Mouse (Mus musculus) heart, embryonic 12.5 days (tissue): ENCODE measurements around the gene Fggy. TPM values are rescaled to one million over a fixed set of nuclear protein-coding genes. Genes with fewer than 3 reads are reported as not detected.

Experiments used
- ATAC-seq: fragments of 200-750 bp; cut with Nextera tagmentation; 2 replicates; pipeline ENCODE4 v1.8.0; 2017; ENCODE audit warnings: moderate TSS enrichment, moderate library complexity; ENCODE audit not compliant: insufficient number of reproducible peaks, low FRiP score
- H3K27ac ChIP-seq: fragments of 300-500 bp; sonication (generic); 2 replicates; pipeline ENCODE4 v1.5.1; 2016; ENCODE audit warnings: mild to moderate bottlenecking, moderate library complexity; ENCODE audit not compliant: poor library complexity, severe bottlenecking
- H3K27me3 ChIP-seq: fragments of 300-500 bp; sonication (generic); replicated peaks from 2 replicates; pipeline ENCODE4 v1.6.1; 2016; ENCODE audit warnings: mild to moderate bottlenecking, moderate library complexity
- H3K36me3 ChIP-seq: fragments of 300-500 bp; sonication (generic); 2 replicates; pipeline ENCODE4 v1.6.1; 2016; ENCODE audit warnings: mild to moderate bottlenecking, moderate library complexity
- H3K4me1 ChIP-seq: fragments of 300-500 bp; sonication (generic); replicated peaks from 2 replicates; pipeline ENCODE4 v1.6.1; 2016; ENCODE audit warnings: mild to moderate bottlenecking
- H3K4me2 ChIP-seq: fragments of 300-500 bp; sonication (generic); 2 replicates; pipeline ENCODE4 v1.6.1; 2016; ENCODE audit warnings: mild to moderate bottlenecking, moderate library complexity
- H3K4me3 ChIP-seq: fragments of 300-500 bp; sonication (generic); 2 replicates; pipeline ENCODE4 v1.5.1; 2016; ENCODE audit warnings: mild to moderate bottlenecking
- H3K9ac ChIP-seq: fragments of 300-500 bp; sonication (generic); 2 replicates; pipeline ENCODE4 v1.6.1; 2016; ENCODE audit warnings: mild to moderate bottlenecking, moderate library complexity
- H3K9me3 ChIP-seq: fragments of 300-500 bp; sonication (generic); replicated peaks from 2 replicates; pipeline ENCODE4 v1.6.1; 2016; ENCODE audit warnings: mild to moderate bottlenecking, moderate library complexity
- WGBS: fragments of 180-500 bp; shearing (Covaris S2); methylation state at CpG from one replicate; pipeline ENCODE4 v1.1.7; 2016; 5-methylcytosine and 5-hydroxymethylcytosine counted together
- polyA plus RNA-seq: library from polyadenylated mRNA; unstranded; fragments of >200 nt; fragmentation: Nextera tagmentation; extraction: Ambion mirVana; gene quantifications from 2 replicates; pipeline ENCODE4 v1.2.1, GENCODE M21; 2016

Fggy gene
- 4.7 and 5.8 TPM in 2 replicates for polyA plus RNA-seq

- no peaks in the 10 kb centered on the region for H3K36me3 ChIP-seq
- peak within 1 kb of the TSS; percentile 57 for H3K9ac ChIP-seq
- peaks cover 17% of the 10 kb centered on the region for H3K4me1 ChIP-seq
- H3K4me2 ChIP-seq: peak within 1 kb of the TSS; percentile 66
- no peaks in the 10 kb centered on the region for H3K27me3 ChIP-seq
- 29% methylated on average over 12 of the region's 12 CpGs for WGBS
- peak within 1 kb of the TSS; percentile 76 for H3K27ac ChIP-seq
- peak; percentile 100 for ATAC-seq
- H3K4me3 ChIP-seq: peak within 1 kb of the TSS; percentile 45
- H3K9me3 ChIP-seq: no peaks in the 10 kb centered on the region
These were observed at the start of gene Fggy for GRCm38 (mm10) chr4:95557333-95557956. Gene Fggy, plus strand, starts transcription at chr4:95557507.

- H3K9ac ChIP-seq: no peak overlapping the region
- 84% methylated on average over 4 of the region's 4 CpGs for WGBS
- no peaks in the 10 kb centered on the region for H3K27me3 ChIP-seq
- H3K4me2 ChIP-seq: no peak overlapping the region
- ATAC-seq: no peak
- no peak overlapping the region for H3K27ac ChIP-seq
- H3K36me3 ChIP-seq: no peaks in the 10 kb centered on the region
- no peak overlapping the region for H3K4me3 ChIP-seq
- no peaks in the 10 kb centered on the region for H3K9me3 ChIP-seq
- no peaks in the 10 kb centered on the region for H3K4me1 ChIP-seq
These were observed 49.4 kb upstream of the Fggy start for GRCm38 (mm10) chr4:95507946-95508311.

- H3K9ac ChIP-seq: no peak overlapping the region
- no peaks in the 10 kb centered on the region for H3K36me3 ChIP-seq
- no peaks in the 10 kb centered on the region for H3K9me3 ChIP-seq
- no peak for ATAC-seq
- H3K4me2 ChIP-seq: no peak overlapping the region
- no peak overlapping the region for H3K27ac ChIP-seq
- H3K4me3 ChIP-seq: no peak overlapping the region
- no peaks in the 10 kb centered on the region for H3K4me1 ChIP-seq
- H3K27me3 ChIP-seq: no peaks in the 10 kb centered on the region
- 31% methylated on average over 1 of the region's 1 CpGs for WGBS
These were observed 38.9 kb upstream of the Fggy start for GRCm38 (mm10) chr4:95518382-95518781.

- H3K27ac ChIP-seq: no peak overlapping the region
- no peak overlapping the region for H3K4me3 ChIP-seq
- no peak overlapping the region for H3K4me2 ChIP-seq
- H3K36me3 ChIP-seq: no peaks in the 10 kb centered on the region
- WGBS: 69% methylated on average over 4 of the region's 4 CpGs
- no peak overlapping the region for H3K9ac ChIP-seq
- H3K27me3 ChIP-seq: no peaks in the 10 kb centered on the region
- H3K9me3 ChIP-seq: no peaks in the 10 kb centered on the region
- ATAC-seq: no peak
- H3K4me1 ChIP-seq: no peaks in the 10 kb centered on the region
These were observed 37.2 kb upstream of the Fggy start for GRCm38 (mm10) chr4:95519975-95520642.

- no peak overlapping the region for H3K4me3 ChIP-seq
- WGBS: 79% methylated on average over 2 of the region's 2 CpGs
These were observed 36.7 kb upstream of the Fggy start for GRCm38 (mm10) chr4:95520643-95521032.

GRCm38 (mm10) chr4:95526588-95526987, 30.7 kb upstream of the Fggy start:
- Histone ChIP-seq H3K4me1 (no peaks in the 10 kb centered on the region), H3K36me3 (no peaks in the 10 kb centered on the region), H3K4me3 (no peak overlapping the region), H3K27ac (no peak overlapping the region), H3K4me2 (no peak overlapping the region), H3K9ac (no peak overlapping the region), H3K9me3 (no peaks in the 10 kb centered on the region), H3K27me3 (no peaks in the 10 kb centered on the region)
- no peak for ATAC-seq
- 85% methylated on average over 4 of the region's 4 CpGs for WGBS

More at GRCm38 (mm10) chr4:95520643-95521032, 36.7 kb upstream of the Fggy start:
- Histone ChIP-seq H3K27ac (no peak overlapping the region), H3K4me1 (no peaks in the 10 kb centered on the region), H3K9me3 (no peaks in the 10 kb centered on the region), H3K4me2 (no peak overlapping the region), H3K9ac (no peak overlapping the region), H3K27me3 (no peaks in the 10 kb centered on the region), H3K36me3 (no peaks in the 10 kb centered on the region)
- ATAC-seq: no peak

- H3K9ac ChIP-seq: no peak overlapping the region
- no peaks in the 10 kb centered on the region for H3K27me3 ChIP-seq
- no peak for ATAC-seq
- no peak overlapping the region for H3K4me3 ChIP-seq
- no peak overlapping the region for H3K4me2 ChIP-seq
- H3K27ac ChIP-seq: no peak overlapping the region
- no peaks in the 10 kb centered on the region for H3K36me3 ChIP-seq
- H3K9me3 ChIP-seq: no peaks in the 10 kb centered on the region
- H3K4me1 ChIP-seq: no peaks in the 10 kb centered on the region
- WGBS: 56% methylated on average over 2 of the region's 2 CpGs
These were observed 26.6 kb upstream of the Fggy start for GRCm38 (mm10) chr4:95530757-95531156.

GRCm38 (mm10) chr4:95533946-95534345, 23.4 kb upstream of the Fggy start:
- Histone ChIP-seq H3K9ac (no peak overlapping the region), H3K4me3 (no peak overlapping the region), H3K27ac (no peak overlapping the region), H3K9me3 (no peaks in the 10 kb centered on the region), H3K4me2 (no peak overlapping the region), H3K27me3 (no peaks in the 10 kb centered on the region), H3K4me1 (no peaks in the 10 kb centered on the region), H3K36me3 (no peaks in the 10 kb centered on the region)
- no peak for ATAC-seq
- 78% methylated on average over 3 of the region's 3 CpGs for WGBS

- no peak overlapping the region for H3K4me3 ChIP-seq
- no peaks in the 10 kb centered on the region for H3K4me1 ChIP-seq
- H3K27me3 ChIP-seq: no peaks in the 10 kb centered on the region
- H3K27ac ChIP-seq: no peak overlapping the region
- no peak overlapping the region for H3K4me2 ChIP-seq
- 44% methylated on average over 3 of the region's 3 CpGs for WGBS
- H3K9ac ChIP-seq: no peak overlapping the region
- no peaks in the 10 kb centered on the region for H3K9me3 ChIP-seq
- ATAC-seq: no peak
- no peaks in the 10 kb centered on the region for H3K36me3 ChIP-seq
These were observed 15.8 kb upstream of the Fggy start for GRCm38 (mm10) chr4:95541382-95542038.

GRCm38 (mm10) chr4:95542039-95542790, 15.1 kb upstream of the Fggy start:
- WGBS: 84% methylated on average over 4 of the region's 4 CpGs
- no peak overlapping the region for H3K9ac ChIP-seq
- H3K27ac ChIP-seq: no peak overlapping the region
- H3K9me3 ChIP-seq: no peaks in the 10 kb centered on the region
- H3K4me1 ChIP-seq: no peaks in the 10 kb centered on the region
- no peaks in the 10 kb centered on the region for H3K27me3 ChIP-seq
- no peaks in the 10 kb centered on the region for H3K36me3 ChIP-seq
- H3K4me2 ChIP-seq: no peak overlapping the region
- H3K4me3 ChIP-seq: no peak overlapping the region
- no peak for ATAC-seq

- H3K27me3 ChIP-seq: no peaks in the 10 kb centered on the region
- 75% methylated on average over 4 of the region's 4 CpGs for WGBS
- H3K9me3 ChIP-seq: no peaks in the 10 kb centered on the region
- no peak overlapping the region for H3K9ac ChIP-seq
- ATAC-seq: no peak
- no peak overlapping the region for H3K4me2 ChIP-seq
- no peaks in the 10 kb centered on the region for H3K36me3 ChIP-seq
- no peak overlapping the region for H3K4me3 ChIP-seq
- H3K27ac ChIP-seq: no peak overlapping the region
- no peaks in the 10 kb centered on the region for H3K4me1 ChIP-seq
These were observed 13.8 kb upstream of the Fggy start for GRCm38 (mm10) chr4:95543529-95543928.
